Mouse (Mus musculus) left cerebral cortex, postnatal 14 days (tissue): Measurements from ENCODE around the gene Dock7. TPM values are rescaled to one million over a fixed set of nuclear protein-coding genes. Genes with fewer than 3 reads are reported as not detected.
A peak's percentile ranks its signal among the peaks of the same experiment; 100 is the strongest.
"Not testable (repeated sequence)": the region's sequence is repeated elsewhere in the genome, so short reads cannot be mapped to it uniquely, and the experiment has no call there.

Source experiments
- DNase-seq, 2 experiments: peaks; one replicate each; pipeline ENCODE4 v3.0.0; 2021 to 2022; ENCODE audit warnings: low spot score in 2 of 2, mixed read lengths in 1 of 2
- intact Hi-C: fragments of 180-260 bp; cut with DNase I; formaldehyde crosslinking; loops from one replicate; pipeline ENCODE4 v1.15.1; 2025
- total RNA-seq, 2 experiments: library from RNA; stranded (reverse); gene quantifications; 2 replicates each; pipeline ENCODE4 v1.2.3; 2021

Dock7 gene
- total RNA-seq, 2 experiments from 2014 or later, result 48.4 to 49.6 TPM

DNA sequence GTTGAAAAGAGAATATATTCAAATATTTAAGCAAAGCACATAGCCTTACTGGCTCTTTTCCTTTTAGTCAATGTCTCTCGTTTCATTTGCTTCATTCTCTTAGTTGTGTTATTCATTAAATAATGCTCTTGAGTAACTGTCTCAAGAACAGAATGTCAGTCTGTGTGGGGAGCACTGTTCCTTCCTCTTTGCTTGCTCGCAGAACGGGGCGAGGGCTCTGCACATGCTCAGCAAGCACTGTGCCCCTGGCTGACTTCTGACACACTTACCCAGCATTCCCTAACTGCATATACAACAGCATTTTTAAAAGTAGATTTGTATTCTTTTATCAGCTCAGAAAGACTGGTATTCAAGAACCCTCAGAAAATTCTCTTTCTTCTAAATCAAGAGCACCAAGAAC is 87.8 kb downstream of the Dock7 start:
- DNase-seq, result peak in 1 of 2 experiments; percentile 13
- intact Hi-C loops, result no loop called here

DNA sequence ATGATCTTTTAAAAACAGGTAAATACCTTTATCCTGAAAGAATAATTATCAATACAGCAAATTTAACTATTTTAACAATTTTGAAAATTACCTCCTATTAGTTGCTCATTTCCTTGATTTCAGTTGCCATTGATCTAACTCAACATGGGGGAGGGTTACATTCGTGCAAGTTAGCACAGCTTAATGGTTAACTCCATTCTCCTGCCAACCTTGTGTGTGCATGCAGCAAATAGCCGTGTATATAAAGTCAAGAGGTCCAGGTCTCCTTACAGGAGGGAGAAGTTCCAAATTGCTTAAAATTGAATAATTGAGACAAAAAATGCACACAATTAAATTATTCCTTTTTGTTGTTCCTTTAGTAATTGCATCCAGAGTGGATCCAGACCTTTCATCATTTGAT is 90.0 kb downstream of the Dock7 start, which contains the start of gene Angptl3:
TSS of gene Angptl3 (plus strand) at position 269 of the 400 bp plus-strand sequence.
- intact Hi-C loops, result no loop called here
- no peak for DNase-seq

GRCm38 (mm10) chr4:99028377-99028776 is 92.3 kb downstream of the Dock7 start:
- DNase-seq, result no peak
- intact Hi-C loops, result no loop called here

- no peak for DNase-seq
- intact Hi-C loops, result no loop called here
Observed at GRCm38 (mm10) chr4:99022221-99022620, 98.5 kb downstream of the Dock7 start.

GRCm38 (mm10) chr4:99011039-99011438 is 109.7 kb downstream of the Dock7 start:
- intact Hi-C loops, result no loop called here
- DNase-seq, result no peak

DNA sequence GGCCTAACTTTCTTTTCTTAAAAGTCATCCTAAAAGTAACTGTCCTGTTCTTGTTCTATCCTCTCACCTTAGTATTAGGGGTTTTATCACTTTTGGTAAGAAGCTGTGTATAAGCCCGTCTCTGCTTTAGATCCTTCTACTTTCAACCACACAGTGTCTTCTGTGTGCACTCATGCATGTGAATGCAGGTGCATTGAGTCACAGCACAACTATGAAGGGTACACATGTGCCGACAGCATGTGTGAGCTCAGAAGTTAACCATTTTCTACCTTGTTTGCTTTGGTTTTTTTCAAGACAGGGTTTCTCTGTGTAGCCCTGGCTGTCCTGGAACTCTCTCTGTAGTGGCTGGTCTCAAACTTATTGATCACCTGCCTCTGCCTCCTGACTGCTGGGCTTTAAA is 114.4 kb downstream of the Dock7 start:
- intact Hi-C loops, result no loop called here
- no peak for DNase-seq

- intact Hi-C loops, result no loop called here
- DNase-seq, result no peak
Observed at GRCm38 (mm10) chr4:99005574-99005973, 115.1 kb downstream of the Dock7 start.

GRCm38 (mm10) chr4:98993491-98993890 is 127.2 kb downstream of the Dock7 start:
- DNase-seq, result no peak
- intact Hi-C loops, result no loop called here

DNA sequence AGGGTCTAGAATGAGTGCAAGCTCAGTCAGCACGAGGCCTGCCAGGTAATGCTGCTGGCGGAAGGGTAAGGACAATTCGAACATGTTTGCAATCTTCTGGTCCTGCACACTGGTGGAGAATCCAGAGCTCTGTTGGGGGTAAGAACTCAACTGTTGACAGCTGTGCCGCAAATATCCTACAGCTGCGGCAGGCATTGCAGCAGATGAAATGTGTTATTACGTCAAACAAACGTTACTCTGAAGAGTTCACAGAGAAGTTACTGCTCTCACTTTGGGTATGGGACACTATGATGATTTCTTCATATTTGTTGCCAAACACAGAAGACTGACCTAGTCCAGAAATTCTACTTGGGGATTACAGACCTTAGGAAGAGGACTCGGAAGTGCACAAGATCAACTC is 136.0 kb downstream of the Dock7 start:
- DNase-seq, result no peak
- intact Hi-C loops, result no loop called here

DNA sequence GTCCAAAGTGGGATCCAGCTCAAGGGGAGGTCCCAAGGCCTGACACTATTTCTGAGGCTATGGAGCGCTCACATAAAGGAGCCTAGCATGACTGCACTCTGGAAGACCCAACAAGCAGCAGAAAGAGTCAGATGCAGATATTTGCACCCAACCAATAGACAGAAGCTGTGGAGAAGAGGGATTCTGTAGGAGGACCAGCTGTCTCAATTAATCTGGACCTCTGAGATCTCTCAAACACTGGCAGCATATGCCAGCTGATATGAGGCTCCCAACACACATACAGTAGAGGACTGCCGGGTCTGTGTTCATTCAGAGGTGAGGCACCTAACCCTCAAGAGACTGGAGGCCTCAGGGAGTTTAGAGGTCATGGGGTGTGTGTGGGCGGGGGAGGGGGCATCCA is 140.7 kb downstream of the Dock7 start:
- intact Hi-C loops, DNase-seq: not testable (repeated sequence)

DNA sequence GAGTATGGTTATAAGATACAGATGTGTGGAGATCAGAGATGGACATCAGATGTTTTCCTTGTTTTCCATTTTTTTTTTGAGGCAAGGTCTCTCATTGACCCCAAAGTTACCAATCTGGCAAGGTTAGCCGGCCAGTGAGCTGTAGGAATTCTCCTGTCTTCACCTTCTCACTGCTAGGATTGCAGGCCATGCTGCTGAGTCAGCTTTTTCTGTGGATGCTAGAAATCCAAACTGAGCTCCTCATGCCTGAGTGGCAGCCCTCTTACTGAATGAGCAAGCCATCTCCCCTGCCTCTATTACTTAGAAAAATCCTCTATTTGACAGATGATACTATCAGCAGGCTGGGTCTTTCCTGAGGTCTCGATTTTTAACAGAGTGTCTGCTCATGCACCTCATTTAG is 142.0 kb downstream of the Dock7 start:
- intact Hi-C loops, result no loop called here
- DNase-seq, result no peak

DNA sequence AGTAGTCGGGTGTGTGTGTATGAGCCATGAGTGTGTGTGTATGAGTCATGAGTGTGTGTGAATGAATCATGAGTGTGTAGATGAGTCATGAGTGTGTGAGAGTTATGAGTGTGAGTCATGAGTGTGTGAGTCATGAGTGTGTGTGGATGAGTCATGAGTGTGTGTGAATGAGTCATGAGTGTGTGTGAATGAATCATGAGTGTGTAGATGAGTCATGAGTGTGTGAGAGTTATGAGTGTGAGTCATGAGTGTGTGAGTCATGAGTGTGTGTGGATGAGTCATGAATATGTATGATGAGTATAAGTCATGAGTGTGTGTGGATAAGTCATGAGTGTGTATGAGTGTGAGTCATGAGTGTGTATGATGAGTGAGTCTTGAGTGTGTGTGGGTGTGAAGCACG is 142.4 kb downstream of the Dock7 start:
- DNase-seq, intact Hi-C loops: not testable (repeated sequence)

DNA sequence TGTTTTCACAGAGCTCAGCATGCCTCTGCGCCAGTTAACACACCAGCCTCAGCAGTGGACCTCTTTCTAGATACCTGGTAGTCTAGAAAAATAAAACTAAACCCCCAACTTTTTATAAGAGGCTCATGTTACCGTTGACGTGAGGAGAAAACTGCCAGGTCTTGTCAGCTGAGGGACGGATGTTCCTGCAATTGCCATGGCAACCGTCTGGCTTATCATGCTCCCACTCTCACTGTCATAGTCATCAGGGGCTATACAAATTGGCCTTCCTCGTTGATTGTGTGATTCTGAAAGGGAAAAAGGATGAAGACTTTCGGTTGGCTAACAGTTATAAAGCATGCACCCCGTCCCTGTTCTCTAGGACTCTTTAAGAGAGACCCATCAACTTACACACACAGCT is 145.0 kb downstream of the Dock7 start:
- no peak for DNase-seq
- intact Hi-C loops, result no loop called here

- intact Hi-C loops, result no loop called here
- no peak for DNase-seq
Observed at GRCm38 (mm10) chr4:98969946-98970345, 150.8 kb downstream of the Dock7 start.

DNA sequence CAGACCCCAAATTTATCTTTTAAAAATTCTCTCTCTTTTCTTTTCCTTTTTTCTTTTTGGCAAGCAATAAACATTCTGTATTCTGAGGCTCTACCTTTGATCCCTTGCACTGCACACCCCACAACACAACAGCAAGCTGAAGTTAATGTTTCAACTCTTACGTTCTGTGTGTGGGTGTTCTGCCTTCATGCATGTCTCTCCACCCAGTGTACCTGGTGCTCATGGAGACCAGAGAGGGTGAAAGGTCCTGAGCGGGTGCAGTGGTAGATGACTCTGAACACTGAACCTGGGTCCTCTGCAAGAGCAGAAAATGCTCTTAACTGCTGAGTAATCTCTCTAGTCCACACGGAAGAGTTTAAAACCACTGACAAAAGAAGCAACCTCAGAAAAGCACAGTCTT is 160.5 kb downstream of the Dock7 start:
- intact Hi-C loops, result no loop called here
- no peak for DNase-seq

GRCm38 (mm10) chr4:98955986-98956385 is 164.7 kb downstream of the Dock7 start:
- intact Hi-C loops, result no loop called here
- no peak for DNase-seq

GRCm38 (mm10) chr4:98950563-98950962 is 170.2 kb downstream of the Dock7 start:
- no peak for DNase-seq
- intact Hi-C loops, result no loop called here

GRCm38 (mm10) chr4:98938210-98938609 is 182.5 kb downstream of the Dock7 start:
- intact Hi-C loops, DNase-seq: not testable (repeated sequence)

DNA sequence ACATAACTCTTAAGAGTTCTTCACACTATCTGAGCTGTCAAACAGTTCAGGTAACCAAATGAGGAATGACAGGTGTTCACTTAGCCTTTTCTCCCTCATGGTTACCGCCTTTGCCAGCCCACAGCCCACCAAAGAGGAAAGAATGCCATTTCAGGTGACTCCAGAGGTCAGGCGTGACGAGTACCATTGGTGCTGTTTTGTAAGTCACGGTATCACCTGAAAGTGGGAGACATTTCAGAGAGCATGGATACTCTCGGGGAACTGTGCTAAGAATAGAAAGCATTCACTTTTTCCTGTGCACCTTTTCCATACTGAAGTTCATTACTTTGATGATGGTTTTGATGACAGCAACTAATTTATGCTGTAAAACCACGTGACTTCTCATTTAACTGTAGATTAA is 184.7 kb downstream of the Dock7 start:
- no peak for DNase-seq
- intact Hi-C loops, result no loop called here

- intact Hi-C loops, result loop anchor here (10.0 kb wide), 1 partner anchor 259 kb away; no protein-coding TSS in a partner anchor
- DNase-seq, result no peak
Observed at GRCm38 (mm10) chr4:98925250-98925781, 195.4 kb downstream of the Dock7 start.

GRCm38 (mm10) chr4:98924906-98925178 is 195.9 kb downstream of the Dock7 start:
- intact Hi-C loops, result loop anchor here (10.0 kb wide), 1 partner anchor 260 kb away; no protein-coding TSS in a partner anchor
- DNase-seq, result no peak
